Mouse (Mus musculus) megakaryocyte-erythroid progenitor cell, adult 5-6 weeks (primary cell): ENCODE data around the gene Apoc1. TPM values are rescaled to one million over a fixed set of nuclear protein-coding genes. Genes with fewer than 3 reads are reported as not detected.
A peak's percentile ranks its signal among the peaks of the same experiment; 100 is the strongest.

ENCODE experiments used
- ATAC-seq: replicated peaks from 2 replicates; pipeline ENCODE4 v1.8.0; 2016; ENCODE audit warnings: mild to moderate bottlenecking, inconsistent platforms; ENCODE audit not compliant: severe bottlenecking, poor library complexity, low FRiP score, low TSS enrichment
- total RNA-seq, 2 experiments: library from RNA; stranded (forward) in 1 of 2; stranded (reverse) in 1 of 2; fragments of 200-1000, 215-1000 nt in 1 of 2; fragments of >200 nt in 1 of 2; fragmentation: Nextera tagmentation in 1 of 2; gene quantifications; 2 replicates each; pipeline ENCODE4 v1.2.3; 2014 to 2017

Gene Apoc1
- total RNA-seq, 2 experiments from 2014 or later = 2.3 to 15.4 TPM

DNA sequence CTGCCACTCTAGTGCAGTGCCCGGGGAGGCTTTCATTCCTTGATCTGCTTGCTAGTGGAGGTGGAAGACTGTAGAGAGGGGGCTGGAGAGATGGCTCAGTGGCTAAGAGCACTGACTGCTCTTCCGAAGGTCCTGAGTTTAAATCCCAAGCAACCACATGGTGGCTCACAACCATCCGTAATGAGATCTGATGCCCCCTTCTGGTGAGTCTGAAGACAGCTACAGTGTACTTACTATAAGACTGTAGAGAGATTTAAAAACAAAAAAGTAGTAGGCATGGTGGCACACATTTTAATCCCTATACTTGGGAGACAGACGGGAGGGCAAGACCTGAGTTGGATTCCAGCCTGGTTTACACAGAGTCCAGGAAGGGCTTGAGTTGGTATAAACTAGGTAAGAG lies 20.0 kb upstream of the Apoc1 start:
- ATAC-seq = no peak

DNA sequence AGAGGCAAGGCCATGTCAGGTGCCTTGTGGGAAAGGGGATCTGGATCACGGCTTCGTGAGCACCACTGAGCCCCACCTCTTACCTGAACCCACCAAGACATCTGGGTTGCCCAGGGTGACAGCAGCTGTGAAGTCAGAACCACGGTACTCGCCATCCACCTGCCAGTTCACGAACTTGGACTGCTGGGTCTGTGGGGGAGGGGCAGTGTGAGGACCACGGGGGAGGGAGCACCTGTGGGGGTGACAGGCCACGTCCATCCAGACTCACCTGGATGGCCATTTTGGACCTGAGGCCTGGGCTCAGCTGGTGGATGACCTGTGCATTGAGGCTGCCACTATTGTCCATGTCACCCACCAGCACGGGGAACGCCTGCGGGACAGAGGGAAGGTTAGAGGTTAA lies 18.2 kb upstream of the Apoc1 start:
- no peak for ATAC-seq

DNA sequence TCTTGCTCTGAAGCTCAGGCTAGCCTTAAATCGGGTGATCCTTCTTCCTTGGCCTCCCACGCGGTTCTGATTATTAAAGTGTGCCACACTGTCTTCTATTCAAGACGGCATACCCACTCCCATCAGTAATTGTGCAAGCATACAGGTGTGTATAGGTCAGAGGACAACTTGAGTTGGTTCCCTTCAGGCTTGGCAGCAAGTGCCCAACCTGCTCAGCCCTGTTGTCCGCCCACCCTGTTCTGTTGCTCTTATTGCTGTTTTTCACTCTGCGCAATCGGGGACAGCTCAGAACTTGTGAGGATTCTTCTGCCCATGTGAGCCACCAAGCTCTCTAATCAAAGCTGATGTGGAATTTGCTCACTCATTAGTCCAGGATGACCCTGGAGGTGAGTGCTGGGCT lies 12.8 kb upstream of the Apoc1 start:
- no peak for ATAC-seq

DNA sequence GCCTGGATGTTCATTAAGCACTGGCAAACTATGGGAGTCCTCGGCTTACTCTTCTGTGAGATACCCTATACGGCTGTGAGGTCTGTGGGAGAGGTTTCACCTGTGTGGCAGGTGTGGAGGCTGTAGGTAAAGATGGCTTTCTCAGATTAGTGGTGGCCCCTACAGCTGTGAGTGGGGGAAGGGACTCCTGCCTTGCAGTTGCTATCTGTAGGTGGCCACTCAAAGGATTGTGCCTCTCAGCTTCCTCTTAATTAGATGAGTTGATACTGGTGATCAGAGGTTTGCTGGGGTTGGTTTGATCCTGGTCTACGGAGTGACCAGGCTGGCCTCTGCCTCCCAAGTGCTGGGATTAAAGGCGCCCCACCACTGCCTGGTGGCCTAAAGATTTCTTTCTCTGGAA lies 12.0 kb upstream of the Apoc1 start:
- no peak for ATAC-seq

- ATAC-seq = no peak
Measured at GRCm38 (mm10) chr7:19702859-19703555, 10.5 kb upstream of the Apoc1 start.

DNA sequence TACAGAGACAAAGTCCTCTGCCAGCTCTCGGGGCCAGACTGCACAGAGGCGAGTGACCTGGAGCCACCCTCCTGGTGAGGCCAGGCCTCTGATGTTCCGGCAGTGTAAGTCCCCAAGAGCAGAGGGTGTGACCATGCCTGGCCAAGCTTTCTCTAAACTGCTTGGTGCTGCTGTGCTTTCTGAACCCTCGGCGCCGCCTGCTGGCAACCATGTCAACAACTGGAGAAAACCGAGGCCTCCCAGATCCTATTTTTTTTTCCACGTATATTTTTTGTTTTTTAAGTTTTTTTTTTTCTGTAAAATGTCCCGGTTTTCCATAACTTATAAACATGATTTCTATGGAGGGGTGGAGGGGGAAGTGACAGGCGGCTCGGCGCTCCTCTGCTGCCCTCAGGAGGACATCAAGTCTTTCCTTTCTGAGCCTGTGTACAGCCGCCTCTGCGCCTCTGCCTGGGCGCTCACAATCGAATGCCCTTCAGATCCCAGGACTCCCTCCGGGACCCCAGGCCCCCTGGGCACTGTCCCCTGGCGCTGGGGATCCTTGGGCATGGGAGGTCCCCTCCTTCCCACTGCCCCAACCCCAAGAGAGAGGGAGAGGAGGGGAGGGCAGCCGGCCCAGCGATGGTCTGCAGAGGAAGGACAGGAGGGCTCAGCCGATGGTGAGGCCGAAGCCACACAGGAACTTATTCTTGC lies 8.8 kb upstream of the Apoc1 start:
- ATAC-seq = peak; percentile 31; the same call in 1 of the 2 replicates

GRCm38 (mm10) chr7:19700299-19701068 lies 8.0 kb upstream of the Apoc1 start:
- ATAC-seq = no peak

DNA sequence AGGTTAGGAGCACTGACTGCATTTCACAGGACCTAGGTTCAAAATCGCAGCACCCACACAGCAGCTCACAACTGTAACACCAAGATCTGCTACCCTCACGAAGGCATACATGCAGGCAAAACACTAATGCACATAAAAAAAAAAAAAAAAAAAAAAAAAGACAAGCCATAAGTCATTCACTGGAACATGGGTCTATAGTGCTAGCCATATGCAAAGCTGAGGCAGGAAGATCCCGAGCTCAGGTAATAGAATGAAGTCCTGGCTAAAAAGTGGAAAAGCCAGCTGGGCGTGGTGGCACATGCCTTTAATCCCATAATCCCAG lies 7.3 kb upstream of the Apoc1 start:
- no peak for ATAC-seq

GRCm38 (mm10) chr7:19698907-19699826 lies 6.7 kb upstream of the Apoc1 start, which contains the start of gene Apoe:
TSS of gene Apoe (minus strand) at chr7:19699188.
- peak; percentile 65 for ATAC-seq

DNA sequence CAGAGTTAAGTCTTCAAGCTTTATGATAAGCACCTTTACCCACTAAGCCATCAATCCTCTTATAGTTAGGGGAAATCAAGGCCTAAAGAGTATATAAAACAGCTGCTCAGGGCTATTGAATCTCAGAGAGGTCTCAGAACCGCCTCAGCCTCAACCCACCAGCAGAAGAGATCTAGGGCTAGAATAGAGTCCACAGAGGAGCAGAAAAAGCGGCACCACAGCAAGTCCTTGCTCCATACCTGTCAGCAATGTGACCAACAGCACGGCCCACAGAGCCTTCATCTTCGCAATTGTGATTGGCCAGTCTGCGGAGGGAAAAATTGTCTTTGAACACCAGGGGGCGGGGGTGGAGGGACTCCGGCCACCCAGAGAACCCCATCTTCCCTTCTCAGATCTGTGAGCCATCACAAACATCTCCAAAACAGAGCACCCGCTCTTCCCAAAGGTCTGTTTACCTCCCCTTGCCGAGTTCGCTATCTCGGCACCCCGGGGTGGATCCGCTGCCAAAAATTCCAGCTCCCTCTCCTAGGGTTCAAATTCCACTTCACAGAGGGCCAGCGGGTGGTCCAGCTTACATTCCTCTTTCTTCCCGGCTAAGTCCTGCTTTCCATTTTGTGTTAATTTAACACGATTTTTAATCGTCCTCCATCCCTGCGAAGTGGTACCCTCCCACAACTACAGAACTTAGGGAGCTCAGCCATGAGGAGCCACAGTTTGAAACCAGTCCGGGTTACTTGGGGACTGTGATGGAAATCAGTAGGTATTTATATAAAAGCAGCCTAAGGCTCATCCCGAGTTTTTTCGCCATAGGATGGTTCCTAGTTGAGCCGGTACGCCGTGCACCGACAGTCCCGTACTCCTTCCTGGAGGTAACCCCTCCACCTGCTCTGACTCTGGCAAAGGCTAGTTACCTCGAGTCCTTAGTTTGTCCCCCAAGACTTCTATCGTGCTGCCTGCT lies 5.8 kb upstream of the Apoc1 start:
- ATAC-seq = no peak

DNA sequence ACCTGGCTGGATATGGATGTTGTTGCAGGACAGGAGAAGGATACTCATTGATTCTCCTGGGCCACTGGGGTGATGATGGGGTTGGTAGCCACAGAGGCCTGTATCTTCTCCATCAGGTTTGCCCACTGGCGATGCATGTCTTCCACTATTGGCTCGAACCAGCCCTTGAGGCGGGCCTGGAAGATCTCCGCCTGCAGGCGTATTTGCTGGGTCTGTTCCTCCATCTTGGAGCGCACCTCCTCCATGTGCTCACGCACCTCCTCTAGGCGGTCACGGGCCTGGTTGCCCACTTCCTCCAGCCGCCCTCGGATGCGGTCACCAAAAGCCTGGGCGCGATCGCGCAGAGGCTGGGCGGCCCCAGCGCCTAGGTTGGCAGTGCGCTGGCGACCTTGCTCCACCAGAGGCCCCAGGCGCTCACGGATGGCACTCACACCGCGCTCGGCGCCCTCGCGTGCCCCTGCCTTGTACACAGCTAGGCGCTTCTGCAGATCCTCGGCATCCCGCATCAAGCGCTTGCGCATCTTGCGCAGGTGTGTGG lies 3.9 kb upstream of the Apoc1 start:
- ATAC-seq = no peak

GRCm38 (mm10) chr7:19695881-19696280 lies 3.4 kb upstream of the Apoc1 start:
- no peak for ATAC-seq

DNA sequence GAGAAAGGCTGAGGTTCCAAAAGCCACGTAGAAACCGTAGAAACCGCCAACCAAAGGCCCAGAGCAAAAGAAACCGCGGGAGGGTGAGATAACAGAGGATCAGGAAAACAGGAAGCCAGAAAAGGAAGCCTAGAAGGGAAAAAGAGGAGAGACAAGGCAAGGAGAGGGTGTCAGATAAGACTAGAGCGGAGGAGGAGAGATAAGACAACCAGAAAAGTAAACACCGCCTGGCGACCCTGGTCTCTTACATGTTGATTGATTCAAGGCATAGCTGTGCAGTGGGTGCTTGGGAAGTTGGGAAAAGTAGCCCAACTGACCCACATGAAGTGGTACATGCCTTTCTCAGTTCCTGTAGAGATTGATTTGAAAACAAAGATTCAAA lies 2.7 kb upstream of the Apoc1 start:
- no peak for ATAC-seq

DNA sequence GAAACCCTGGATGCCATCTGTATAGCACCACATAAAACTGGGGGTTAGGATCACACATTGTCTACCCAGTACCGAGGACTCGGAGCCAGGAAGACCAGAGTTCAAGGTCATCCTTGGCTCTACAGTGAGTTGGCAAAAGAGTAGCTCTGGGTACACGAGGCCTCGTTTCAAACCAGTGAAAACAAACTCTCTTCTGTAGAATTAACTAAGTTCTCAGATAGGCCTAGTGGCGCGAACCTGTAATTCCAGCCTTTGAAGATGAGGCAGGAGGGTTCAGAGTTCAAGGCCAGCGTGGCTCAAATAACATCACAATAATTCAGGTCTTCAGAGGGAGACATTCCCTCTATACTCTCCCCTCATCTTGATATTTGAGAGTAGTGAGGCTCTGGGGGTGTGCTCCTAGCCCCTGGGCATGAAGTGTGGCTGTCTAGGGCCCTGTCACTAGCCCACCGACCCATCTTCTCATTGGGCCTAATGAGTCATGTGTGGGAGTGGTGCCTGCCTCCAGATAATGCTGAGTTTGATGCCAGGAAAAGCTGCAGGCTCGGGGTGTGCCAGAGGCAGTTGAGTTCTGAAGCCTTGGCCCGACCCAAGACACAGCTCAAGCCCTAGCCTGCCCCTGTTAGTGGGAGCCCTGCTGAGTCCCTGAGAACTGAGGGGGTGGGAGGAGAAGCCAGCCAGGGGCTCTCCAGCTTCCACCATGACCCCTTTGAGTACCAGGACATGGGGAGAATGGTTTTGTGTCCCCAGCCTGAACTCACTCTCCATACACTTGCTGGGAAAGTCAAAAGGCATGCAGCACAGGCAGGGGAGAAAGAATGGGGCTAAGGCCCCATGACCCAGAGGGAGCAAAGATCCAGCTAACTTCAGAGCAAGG lies 2.1 kb upstream of the Apoc1 start:
- ATAC-seq = no peak

DNA sequence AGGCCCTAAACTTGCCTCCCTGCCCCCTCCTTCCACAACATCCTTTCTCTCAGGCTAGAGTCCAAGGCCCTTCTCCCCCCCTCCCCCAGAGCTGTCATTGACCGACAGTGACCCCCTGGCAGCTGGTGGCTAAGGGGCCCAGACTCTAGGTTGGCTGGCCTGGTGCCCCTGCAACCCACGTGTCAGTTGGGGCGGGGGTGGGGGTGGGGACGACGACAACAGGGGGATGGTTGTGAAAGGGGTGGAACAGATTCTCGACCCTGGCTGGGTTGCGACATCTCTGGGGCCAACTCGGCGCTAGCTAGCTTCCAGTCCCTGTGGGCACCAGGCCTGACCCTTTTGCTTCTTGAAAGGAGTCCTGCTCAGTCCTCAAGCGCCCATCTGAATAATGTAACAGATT lies 961 bp upstream of the Apoc1 start:
- ATAC-seq = no peak

DNA sequence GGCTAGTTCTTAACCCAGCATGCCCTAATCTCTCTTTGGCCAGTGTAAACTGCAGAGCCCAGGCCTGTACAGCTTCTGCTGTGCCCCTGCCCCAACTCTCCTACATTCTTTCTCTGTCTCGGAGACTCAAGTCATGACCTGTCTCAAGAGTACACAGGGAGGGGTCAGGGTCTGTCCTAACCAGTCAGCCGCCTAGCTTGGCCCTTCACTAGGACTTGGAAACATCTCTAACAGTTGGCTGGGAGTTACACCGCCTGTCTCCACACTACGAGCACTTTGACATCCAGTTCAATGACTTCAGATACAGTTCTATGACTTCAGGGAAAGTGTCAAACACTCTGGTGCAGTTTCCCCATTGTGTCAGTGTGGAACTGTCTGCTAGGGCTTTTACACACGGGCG lies 1.0 kb downstream of the Apoc1 start:
- ATAC-seq = no peak

GRCm38 (mm10) chr7:19690845-19691244 lies 1.6 kb downstream of the Apoc1 start:
- ATAC-seq = no peak
